Mouse (Mus musculus): ENCODE data around the gene Cebpa.

DNA sequence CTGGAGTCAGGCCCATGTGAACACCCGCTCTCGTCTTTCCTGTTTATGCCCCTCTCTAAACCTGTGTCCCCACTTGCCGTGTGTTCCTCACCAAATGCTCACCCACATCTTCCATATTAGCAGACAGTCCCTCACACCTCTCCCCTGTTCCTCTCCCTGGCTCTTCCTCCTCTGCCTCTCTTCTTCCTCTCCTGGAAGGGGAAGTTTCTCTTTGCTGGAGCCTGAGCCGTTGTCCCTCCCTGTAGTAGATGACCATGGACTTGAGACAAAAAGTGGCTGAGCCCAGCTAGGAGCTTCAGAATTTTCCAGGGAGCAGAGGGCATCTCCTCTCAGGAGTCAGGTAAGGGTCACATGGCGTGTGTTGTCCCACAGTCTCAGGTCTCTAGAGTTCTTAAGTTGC lies 47.9 kb downstream of the Cebpa start:
- TF ChIP-seq CTCF (IDR thresholded peaks at IDR 0.05; ENCODE audit: low read depth) (no peak), EP300 (IDR thresholded peaks at IDR 0.05; ENCODE audit: low read depth) (no peak)

Measured in heart, postnatal 0 days (tissue).